Mouse (Mus musculus): ENCODE measurements around the gene Ubn1. TPM values are rescaled to one million over a fixed set of nuclear protein-coding genes. Genes with fewer than 3 reads are reported as not detected.
A peak's percentile ranks its signal among the peaks of the same experiment; 100 is the strongest.

Gene Ubn1
- polyA plus RNA-seq (2015; fragmentation: Nextera tagmentation; extraction: Ambion mirVana) = 15.1 and 16.0 TPM in 2 replicates

DNA sequence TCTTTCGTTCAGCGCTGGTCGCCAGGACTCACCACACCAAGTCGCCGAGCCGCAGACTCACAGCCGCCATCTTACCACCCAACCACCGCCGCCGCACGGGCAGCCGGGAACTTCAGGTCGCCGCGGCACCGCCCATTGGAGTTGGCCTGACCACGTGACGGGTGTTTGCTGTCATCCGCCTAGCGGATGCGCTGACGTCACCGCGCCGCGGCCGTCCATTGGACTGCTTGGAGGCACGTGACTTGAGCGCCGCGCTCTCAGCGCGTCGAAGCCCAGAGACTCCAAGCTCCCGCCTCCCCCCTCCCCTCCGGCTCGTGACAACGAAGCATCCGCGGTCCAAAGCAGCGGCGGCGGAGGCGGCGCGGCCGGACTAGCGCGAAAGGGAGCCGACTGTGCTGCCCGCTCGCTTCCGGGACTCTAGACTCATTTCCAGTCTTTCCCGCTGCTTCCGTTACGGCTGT is at the start of gene Ubn1, which contains the start of gene Glyr1:
TSS of gene Ubn1 (plus strand) at position 284 of the 461 bp plus-strand sequence.
TSS of gene Glyr1 (minus strand) at position 90 of the 461 bp plus-strand sequence.
- peak; percentile 100 for ATAC-seq (replicated peaks)
- H3K36me3 ChIP-seq (replicated peaks) = peaks cover 25% of the 10 kb centered on the region
- no peaks in the 10 kb centered on the region for H3K27me3 ChIP-seq (replicated peaks)
- peaks cover 41% of the 10 kb centered on the region for H3K4me1 ChIP-seq
- H3K9ac ChIP-seq = peak within 1 kb of the TSS; percentile 91
- peak within 1 kb of the TSS; percentile 94 for H3K4me3 ChIP-seq
- no peaks in the 10 kb centered on the region for H3K9me3 ChIP-seq
- H3K4me2 ChIP-seq = peak within 1 kb of the TSS; percentile 90
- peak within 1 kb of the TSS; percentile 96 for H3K27ac ChIP-seq
- under 1% methylated on average over 56 of the region's 56 CpGs for WGBS

DNA sequence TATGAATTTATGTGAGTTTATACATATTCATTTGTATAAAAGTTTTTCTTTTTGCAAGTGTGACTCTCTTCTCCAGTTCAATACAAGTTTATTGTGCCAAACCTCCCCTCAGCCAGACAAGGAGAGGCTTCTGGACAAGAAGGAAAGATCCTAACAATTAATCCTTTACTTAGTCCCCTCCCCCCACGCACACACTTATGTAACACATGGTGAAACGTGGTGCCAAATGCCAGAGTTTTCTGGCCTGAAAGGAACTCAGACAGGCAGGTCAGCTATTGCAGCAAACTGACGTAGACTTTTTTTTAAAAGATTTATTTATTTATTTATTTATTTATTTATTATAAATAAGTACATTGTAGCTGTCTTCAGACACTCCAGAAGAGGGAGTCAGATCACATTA is 49.2 kb upstream of the Ubn1 start:
- Histone ChIP-seq H3K4me3 (no peak overlapping the region), H3K27ac (no peak overlapping the region), H3K36me3 (replicated peaks) (no peaks in the 10 kb centered on the region), H3K9ac (no peak overlapping the region), H3K27me3 (replicated peaks) (no peaks in the 10 kb centered on the region), H3K9me3 (no peaks in the 10 kb centered on the region), H3K4me2 (no peak overlapping the region), H3K4me1 (no peaks in the 10 kb centered on the region)
- 64% methylated on average over 3 of the region's 3 CpGs for WGBS
- ATAC-seq (replicated peaks) = no peak

DNA sequence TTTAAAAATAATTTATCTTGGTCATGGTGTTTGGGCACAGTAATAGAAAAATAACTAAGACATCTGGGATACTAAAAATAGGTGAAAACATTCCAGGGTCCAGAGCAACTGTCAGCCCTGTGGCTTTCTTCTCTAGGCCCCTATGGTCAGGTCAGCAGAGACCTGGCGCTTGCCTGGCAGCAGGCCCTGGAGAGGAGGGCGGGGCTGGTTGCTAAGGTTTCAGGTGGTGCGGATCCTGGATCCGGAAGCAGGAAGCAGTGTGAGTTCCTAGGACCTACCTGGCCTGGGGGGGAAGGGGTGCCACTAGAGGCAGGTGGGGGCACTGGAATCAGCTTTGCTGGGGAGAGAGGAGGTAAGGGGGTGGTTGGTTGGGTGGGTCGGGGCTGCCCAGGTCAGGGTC is 42.8 kb upstream of the Ubn1 start, which contains the start of gene Smim22:
TSS of gene Smim22 (plus strand) at position 222 of the 400 bp plus-strand sequence.
- WGBS = 58% methylated on average over 5 of the region's 5 CpGs
- Histone ChIP-seq H3K27me3 (replicated peaks) (no peaks in the 10 kb centered on the region), H3K4me1 (peaks cover 5% of the 10 kb centered on the region), H3K4me3 (no peak within 1 kb of the TSS), H3K9me3 (no peaks in the 10 kb centered on the region), H3K36me3 (replicated peaks) (no peaks in the 10 kb centered on the region), H3K27ac (no peak within 1 kb of the TSS), H3K9ac (no peak within 1 kb of the TSS), H3K4me2 (no peak within 1 kb of the TSS)
- ATAC-seq (replicated peaks) = no peak

DNA sequence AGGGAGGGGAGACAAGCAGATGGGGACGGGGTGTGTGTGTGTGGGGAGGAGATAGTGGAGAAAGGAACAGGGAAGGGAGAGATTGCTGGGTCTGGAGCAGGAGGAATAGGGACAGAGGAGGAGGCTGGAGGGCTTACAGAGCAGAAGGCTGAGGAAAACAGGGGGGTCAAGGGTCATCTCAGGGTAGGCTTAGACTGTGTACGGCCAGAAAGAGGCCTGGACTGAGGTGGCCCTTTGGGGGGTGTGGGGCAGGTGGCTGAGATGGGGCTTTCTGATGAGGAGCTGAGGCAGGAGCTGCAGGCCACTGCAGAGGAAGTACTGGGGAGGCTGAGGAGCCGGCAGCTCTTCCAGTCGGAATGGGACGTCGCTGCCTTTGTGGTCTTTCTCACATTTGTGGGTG is 42.4 kb upstream of the Ubn1 start:
- no peak overlapping the region for H3K9ac ChIP-seq
- 48% methylated on average over 6 of the region's 6 CpGs for WGBS
- ATAC-seq (replicated peaks) = no peak
- peaks cover 9% of the 10 kb centered on the region for H3K4me1 ChIP-seq
- H3K27me3 ChIP-seq (replicated peaks) = no peaks in the 10 kb centered on the region
- H3K4me3 ChIP-seq = no peak overlapping the region
- H3K27ac ChIP-seq = no peak overlapping the region
- no peaks in the 10 kb centered on the region for H3K36me3 ChIP-seq (replicated peaks)
- no peak overlapping the region for H3K4me2 ChIP-seq
- no peaks in the 10 kb centered on the region for H3K9me3 ChIP-seq

DNA sequence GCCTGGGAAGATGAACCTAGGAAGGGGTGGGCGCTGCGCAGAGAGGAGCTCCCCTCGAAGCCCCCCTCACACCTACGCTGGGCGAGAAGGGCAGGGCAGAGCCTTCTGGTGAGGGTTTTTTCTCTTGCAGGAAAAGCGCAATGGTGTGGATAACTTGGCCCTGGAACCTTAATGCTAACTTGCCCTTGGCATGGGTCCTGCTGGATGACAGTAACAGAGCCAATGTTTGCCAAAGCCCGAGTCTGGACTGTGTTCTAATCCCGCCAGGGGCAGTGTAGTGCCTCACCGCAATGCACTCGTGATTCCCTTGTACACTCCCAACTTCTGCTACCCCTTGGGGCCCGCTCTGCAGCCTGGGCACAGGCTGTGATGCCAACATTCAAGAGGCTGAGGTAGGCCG is 41.8 kb upstream of the Ubn1 start:
- no peak overlapping the region for H3K9ac ChIP-seq
- no peak overlapping the region for H3K27ac ChIP-seq
- H3K36me3 ChIP-seq (replicated peaks) = no peaks in the 10 kb centered on the region
- no peaks in the 10 kb centered on the region for H3K27me3 ChIP-seq (replicated peaks)
- H3K4me2 ChIP-seq = no peak overlapping the region
- peaks cover 13% of the 10 kb centered on the region for H3K4me1 ChIP-seq
- no peaks in the 10 kb centered on the region for H3K9me3 ChIP-seq
- ATAC-seq (replicated peaks) = no peak
- 85% methylated on average over 12 of the region's 12 CpGs for WGBS
- no peak overlapping the region for H3K4me3 ChIP-seq

DNA sequence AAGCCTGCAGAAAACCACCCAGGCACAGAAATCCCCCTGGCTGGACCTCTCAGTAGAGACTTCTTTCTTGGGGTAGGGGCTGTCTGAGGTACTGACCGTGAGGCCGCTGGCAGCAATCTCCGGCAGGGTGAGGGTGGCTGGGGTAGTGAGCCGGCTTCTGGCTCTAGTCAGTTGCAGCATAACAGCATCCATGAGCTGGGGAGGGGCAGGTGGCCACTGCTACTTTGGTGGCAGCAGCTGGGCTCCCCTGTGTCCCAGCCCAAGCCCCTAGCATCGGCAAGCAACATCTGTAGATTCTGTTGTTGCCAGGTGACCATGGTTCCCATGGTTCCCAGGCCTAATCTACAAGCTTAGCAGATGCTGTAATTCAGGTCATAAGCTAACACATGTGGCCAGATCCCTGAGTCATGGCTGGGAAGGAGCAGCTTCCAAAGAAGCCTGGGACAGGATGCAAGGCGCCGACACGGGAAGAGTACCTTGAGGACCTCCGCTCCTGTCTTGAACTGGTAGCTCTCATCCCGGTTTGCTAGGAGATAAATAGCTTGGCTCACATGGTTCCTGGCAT is 39.4 kb upstream of the Ubn1 start:
- Histone ChIP-seq H3K4me2 (no peak overlapping the region), H3K27ac (no peak overlapping the region), H3K9ac (no peak overlapping the region), H3K27me3 (replicated peaks) (no peaks in the 10 kb centered on the region), H3K4me3 (no peak overlapping the region), H3K9me3 (no peaks in the 10 kb centered on the region), H3K36me3 (replicated peaks) (peaks cover 6% of the 10 kb centered on the region), H3K4me1 (peaks cover 13% of the 10 kb centered on the region)
- no peak for ATAC-seq (replicated peaks)
- 85% methylated on average over 10 of the region's 10 CpGs for WGBS

DNA sequence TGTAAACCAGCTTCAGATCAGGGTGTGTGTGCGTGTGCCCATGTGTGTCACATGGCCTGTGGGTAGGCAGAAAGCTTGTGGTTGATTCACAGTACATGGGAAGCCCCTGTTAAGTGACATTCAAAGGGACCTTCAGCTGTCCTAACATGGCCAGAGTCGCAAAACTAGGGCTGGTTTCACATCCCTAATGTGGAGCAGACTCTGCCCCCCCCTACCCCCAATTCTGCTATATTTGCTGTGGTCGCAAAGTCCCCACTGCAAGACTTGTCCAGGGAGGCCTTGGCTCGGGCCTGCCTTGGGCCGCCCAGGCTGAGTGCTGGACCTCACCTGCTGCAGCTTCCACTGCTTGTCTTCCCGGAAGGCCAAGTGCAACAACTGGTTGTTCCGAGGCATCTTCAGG is 38.6 kb upstream of the Ubn1 start:
- WGBS = 90% methylated on average over 7 of the region's 7 CpGs
- ATAC-seq (replicated peaks) = no peak
- H3K27ac ChIP-seq = no peak overlapping the region
- H3K9ac ChIP-seq = no peak overlapping the region
- no peak overlapping the region for H3K4me2 ChIP-seq
- H3K9me3 ChIP-seq = no peaks in the 10 kb centered on the region
- no peak overlapping the region for H3K4me3 ChIP-seq
- H3K4me1 ChIP-seq = peaks cover 13% of the 10 kb centered on the region
- H3K36me3 ChIP-seq (replicated peaks) = peaks cover 11% of the 10 kb centered on the region
- H3K27me3 ChIP-seq (replicated peaks) = no peaks in the 10 kb centered on the region

DNA sequence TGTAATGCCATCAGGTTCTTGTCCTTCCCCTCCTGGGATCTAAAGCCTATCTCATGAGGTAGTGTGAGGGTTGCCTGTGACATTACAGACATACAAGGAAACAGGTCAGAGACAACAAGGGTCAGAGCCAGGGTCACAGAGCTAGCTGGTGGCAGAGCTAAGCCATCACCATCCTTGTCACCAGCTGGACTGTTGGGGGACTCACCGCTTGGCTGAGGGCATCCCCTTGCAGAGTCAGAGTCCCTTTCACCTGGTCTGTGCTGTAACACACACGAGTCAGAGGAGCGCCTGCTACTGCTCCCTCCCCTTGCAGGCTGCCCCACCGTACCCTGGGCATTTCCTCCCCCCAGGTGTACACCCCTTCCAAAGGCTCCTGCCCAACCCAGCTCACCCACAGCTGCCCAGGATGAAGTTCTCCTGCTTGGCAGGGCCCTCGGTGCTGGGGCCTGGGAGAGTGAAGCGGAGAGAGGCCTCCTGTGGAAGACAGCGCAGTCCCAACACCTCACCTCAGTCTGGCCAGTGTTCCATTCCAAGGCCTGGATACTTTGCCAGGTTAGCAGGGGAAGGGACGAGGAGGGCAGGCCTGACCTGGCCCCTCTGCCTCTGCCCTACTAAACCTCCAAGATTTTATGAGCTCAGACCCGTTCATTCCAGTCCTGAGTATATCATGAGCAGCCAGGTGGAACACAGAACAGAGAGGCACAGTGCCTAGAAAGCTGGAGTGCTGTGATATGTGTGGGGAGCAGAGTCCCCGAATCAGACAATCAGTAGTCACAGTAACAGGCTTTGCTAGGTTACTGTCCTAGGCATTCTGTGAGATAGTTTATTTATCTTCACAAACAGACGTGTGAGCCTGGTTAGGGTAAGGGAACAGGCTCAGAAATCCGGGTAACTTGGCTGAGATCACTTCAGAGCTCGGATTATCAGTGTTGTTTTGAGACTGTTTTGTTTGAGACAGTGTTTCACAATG is 37.5 kb upstream of the Ubn1 start:
- Histone ChIP-seq H3K9ac (peak overlapping the region; percentile 70), H3K27me3 (replicated peaks) (no peaks in the 10 kb centered on the region), H3K36me3 (replicated peaks) (peaks cover 21% of the 10 kb centered on the region), H3K4me2 (peak overlapping the region; percentile 55), H3K27ac (peak overlapping the region; percentile 86), H3K4me1 (peaks cover 13% of the 10 kb centered on the region), H3K9me3 (no peaks in the 10 kb centered on the region), H3K4me3 (peak overlapping the region; percentile 72)
- no peak for ATAC-seq (replicated peaks)
- WGBS = 51% methylated on average over 13 of the region's 13 CpGs

DNA sequence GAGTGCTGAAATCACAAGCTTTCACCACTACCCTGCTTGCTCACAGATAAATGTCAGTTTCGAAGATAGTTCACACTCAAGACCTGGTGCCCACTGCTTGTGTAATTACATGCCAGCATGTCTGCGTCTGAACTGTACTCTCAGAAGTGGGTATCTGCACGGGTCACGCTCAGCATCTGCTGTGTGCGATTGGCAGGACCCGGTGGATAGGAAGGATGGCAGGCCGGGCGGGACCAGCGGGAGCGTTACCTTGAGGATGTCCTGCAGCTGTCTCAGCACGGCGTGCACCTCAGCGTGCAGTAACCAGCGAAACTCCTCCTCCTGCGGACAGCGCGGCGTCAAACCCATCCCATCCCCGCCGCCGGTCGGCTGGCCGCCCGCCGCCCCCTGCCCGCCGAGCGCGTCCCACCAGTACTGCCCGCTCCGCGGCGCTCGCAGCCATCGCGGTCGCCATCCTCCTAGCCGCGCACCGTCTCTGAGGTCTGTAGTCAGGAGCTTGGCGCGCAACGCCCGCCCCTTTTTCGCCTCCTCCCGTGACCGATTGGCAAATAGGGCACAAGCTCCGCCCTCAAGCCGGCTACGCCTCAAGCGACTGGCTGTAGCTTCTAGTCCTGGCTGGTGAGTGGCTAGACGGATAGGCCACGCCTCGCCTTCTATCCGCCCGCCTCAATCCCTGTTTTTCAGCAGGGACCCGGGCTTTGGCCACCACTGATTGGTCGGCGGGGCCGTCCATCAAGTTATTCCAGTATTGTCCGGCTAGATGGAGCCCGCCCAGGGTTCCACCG is 36.6 kb upstream of the Ubn1 start, which contains the start of gene Rogdi:
TSS of gene Rogdi (minus strand) at position 500 of the 785 bp plus-strand sequence.
- WGBS = under 1% methylated on average over 62 of the region's 63 CpGs
- Histone ChIP-seq H3K9ac (peak within 1 kb of the TSS; percentile 70), H3K4me3 (peak within 1 kb of the TSS; percentile 72), H3K4me2 (peak within 1 kb of the TSS; percentile 55), H3K27ac (peak within 1 kb of the TSS; percentile 86), H3K27me3 (replicated peaks) (no peaks in the 10 kb centered on the region), H3K9me3 (no peaks in the 10 kb centered on the region), H3K36me3 (replicated peaks) (peaks cover 30% of the 10 kb centered on the region), H3K4me1 (peaks cover 13% of the 10 kb centered on the region)
- ATAC-seq (replicated peaks) = peak; percentile 99

DNA sequence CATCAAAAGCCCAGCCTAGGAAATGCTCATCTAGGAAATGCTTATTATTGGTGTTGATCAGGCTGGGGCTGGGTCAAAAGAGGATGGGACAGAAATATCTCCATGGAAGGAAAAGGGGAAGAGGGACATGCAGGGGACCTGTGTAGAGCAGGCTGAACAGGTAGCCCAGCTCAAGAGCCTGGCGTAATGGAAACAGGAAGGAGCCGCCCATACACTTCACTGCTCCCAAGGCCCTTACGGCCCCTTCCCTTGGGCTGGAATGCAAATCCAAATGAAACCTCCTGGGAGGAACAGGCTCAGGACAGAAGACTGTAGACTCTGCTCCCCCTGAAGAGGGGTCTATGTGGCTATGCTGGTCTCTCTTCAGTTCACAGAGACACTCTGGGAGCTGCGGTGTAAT is 35.3 kb upstream of the Ubn1 start:
- 90% methylated on average over 4 of the region's 4 CpGs for WGBS

DNA sequence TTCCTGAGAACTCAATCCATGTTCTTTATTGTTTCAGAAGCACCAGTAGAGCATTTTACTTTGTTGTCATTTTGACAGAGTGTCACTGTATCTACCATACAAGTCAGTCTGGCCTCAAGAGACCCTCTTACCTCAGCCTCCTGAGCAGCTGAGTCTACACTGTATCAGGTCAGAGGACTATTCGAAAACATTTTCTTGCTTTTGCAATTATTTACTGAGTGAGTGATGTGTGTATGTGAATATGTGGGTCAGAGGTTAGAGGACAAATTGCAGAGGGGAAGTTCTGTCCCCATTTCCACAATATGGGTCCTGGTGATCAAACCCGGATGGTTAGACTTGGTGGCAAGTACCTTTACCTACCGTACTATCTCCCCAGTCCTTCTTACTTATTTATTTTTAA is 25.8 kb upstream of the Ubn1 start:
- Histone ChIP-seq H3K4me3 (no peak overlapping the region), H3K4me2 (no peak overlapping the region), H3K4me1 (no peaks in the 10 kb centered on the region), H3K27ac (no peak overlapping the region), H3K27me3 (replicated peaks) (no peaks in the 10 kb centered on the region), H3K36me3 (replicated peaks) (peaks cover 80% of the 10 kb centered on the region), H3K9ac (no peak overlapping the region), H3K9me3 (no peaks in the 10 kb centered on the region)
- ATAC-seq (replicated peaks) = no peak
- WGBS = 96% methylated on average over 3 of the region's 3 CpGs

More for the DNA sequence above, 35.3 kb upstream of the Ubn1 start:
- Histone ChIP-seq H3K36me3 (replicated peaks) (peaks cover 44% of the 10 kb centered on the region), H3K4me2 (no peak overlapping the region), H3K27ac (no peak overlapping the region), H3K9ac (no peak overlapping the region), H3K9me3 (no peaks in the 10 kb centered on the region), H3K27me3 (replicated peaks) (no peaks in the 10 kb centered on the region), H3K4me3 (no peak overlapping the region), H3K4me1 (peaks cover 13% of the 10 kb centered on the region)
- no peak for ATAC-seq (replicated peaks)

DNA sequence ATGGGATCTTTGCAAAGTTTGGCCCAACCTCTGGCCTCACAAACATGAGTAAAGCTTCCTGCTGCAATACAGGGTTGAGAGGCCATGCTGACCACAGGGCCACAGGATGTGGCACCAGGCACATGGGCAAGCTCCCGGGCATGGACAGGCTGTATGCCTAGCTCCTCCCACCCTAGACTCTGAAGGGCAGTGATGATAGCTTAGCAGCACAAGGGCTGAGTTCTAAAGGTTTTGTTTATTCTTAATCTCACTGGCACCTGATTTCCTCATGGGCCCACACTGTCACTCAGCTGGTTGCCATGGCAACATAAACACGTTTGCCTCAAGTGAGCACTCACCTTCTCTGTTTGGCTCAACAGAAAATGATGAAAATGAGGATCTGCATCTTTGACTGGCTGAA is 20.0 kb upstream of the Ubn1 start:
- H3K4me3 ChIP-seq = no peak overlapping the region
- H3K36me3 ChIP-seq (replicated peaks) = peaks cover 77% of the 10 kb centered on the region
- H3K9ac ChIP-seq = no peak overlapping the region
- H3K9me3 ChIP-seq = no peaks in the 10 kb centered on the region
- ATAC-seq (replicated peaks) = no peak
- H3K27me3 ChIP-seq (replicated peaks) = no peaks in the 10 kb centered on the region
- no peaks in the 10 kb centered on the region for H3K4me1 ChIP-seq
- H3K4me2 ChIP-seq = no peak overlapping the region
- H3K27ac ChIP-seq = no peak overlapping the region
- WGBS = 56% methylated on average over 2 of the region's 2 CpGs

Measured in midbrain, embryonic 15.5 days (tissue).